ENCODE assay signal across 10 mouse cellular contexts in genomic region chr4:126067401-126068077, GRCm38 (mm10). TPM values are rescaled to one million over a fixed set of nuclear protein-coding genes. Genes with fewer than 3 reads are reported as not detected.
A peak's percentile ranks its signal among the peaks of the same experiment; 100 is the strongest.
DNase-seq lines count a peak whose midpoint lies in the region; ATAC-seq and TF ChIP-seq lines count a peak whose summit lies in the region.
"Had no signal": no experiment of that assay in that cellular context is flagged by ENCODE, and none has a peak within 500 bp of the region (broad histone marks: within the 10 kb centered on the region; RNA-seq: fewer than 3 reads in every experiment).

No protein-coding gene starts in this region.

- H3K4me3 ChIP-seq in hindbrain, postnatal 0 days (ENCODE audit: low read length): no peak overlapping the region
- H3K4me3 ChIP-seq in hindbrain, embryonic 13.5 days: no peak overlapping the region
- no peak overlapping the region for H3K4me3 ChIP-seq in embryonic facial prominence, embryonic 15.5 days (replicated peaks)
- H3K4me3 ChIP-seq: hindbrain, embryonic 12.5 days had no signal

- no peaks in the 10 kb centered on the region for H3K9me3 ChIP-seq in hindbrain, postnatal 0 days (ENCODE audit: low read length)
- no peaks in the 10 kb centered on the region for H3K9me3 ChIP-seq in hindbrain, embryonic 13.5 days
- H3K9me3 ChIP-seq in embryonic facial prominence, embryonic 15.5 days (replicated peaks): no peaks in the 10 kb centered on the region
- H3K9me3 ChIP-seq: hindbrain, embryonic 12.5 days had no signal

- no peak overlapping the region for H3K9ac ChIP-seq in hindbrain, postnatal 0 days (replicated peaks; ENCODE audit: low read length)
- H3K9ac ChIP-seq in hindbrain, embryonic 13.5 days: no peak overlapping the region
- no peak overlapping the region for H3K9ac ChIP-seq in embryonic facial prominence, embryonic 15.5 days
- H3K9ac ChIP-seq: hindbrain, embryonic 12.5 days had no signal

- H3K4me2 ChIP-seq in hindbrain, postnatal 0 days (ENCODE audit: low read depth, low read length): no peak overlapping the region
- H3K4me2 ChIP-seq in hindbrain, embryonic 13.5 days: no peak overlapping the region
- no peak overlapping the region for H3K4me2 ChIP-seq in embryonic facial prominence, embryonic 15.5 days (replicated peaks)
- H3K4me2 ChIP-seq: hindbrain, embryonic 12.5 days had no signal

- H3K27me3 ChIP-seq in hindbrain, postnatal 0 days (ENCODE audit: insufficient read depth, low read length): no peaks in the 10 kb centered on the region
- no peaks in the 10 kb centered on the region for H3K27me3 ChIP-seq in hindbrain, embryonic 13.5 days
- no peaks in the 10 kb centered on the region for H3K27me3 ChIP-seq in embryonic facial prominence, embryonic 15.5 days
- H3K27me3 ChIP-seq: hindbrain, embryonic 12.5 days had no signal

- H3K27ac ChIP-seq in hindbrain, postnatal 0 days: no peak overlapping the region
- H3K27ac ChIP-seq in hindbrain, embryonic 13.5 days: no peak overlapping the region
- no peak overlapping the region for H3K27ac ChIP-seq in embryonic facial prominence, embryonic 15.5 days (replicated peaks)
- H3K27ac ChIP-seq: hindbrain, embryonic 12.5 days had no signal

- WGBS in hindbrain, postnatal 0 days: 48% methylated on average over 15 of the region's 15 CpGs
- 85% methylated on average over 15 of the region's 15 CpGs for WGBS in hindbrain, embryonic 13.5 days
- 57% methylated on average over 15 of the region's 15 CpGs for WGBS in embryonic facial prominence, embryonic 15.5 days

- no peak for ATAC-seq in hindbrain, postnatal 0 days
- ATAC-seq in hindbrain, embryonic 13.5 days (ENCODE audit: low FRiP score): no peak
- ATAC-seq in embryonic facial prominence, embryonic 15.5 days (ENCODE audit: insufficient number of reproducible peaks, low FRiP score, low TSS enrichment, low read depth): 0 out of 2 replicates have a peak, but pooled peaks have one; percentile 29

- no peaks in the 10 kb centered on the region for H3K4me1 ChIP-seq in hindbrain, postnatal 0 days (ENCODE audit: insufficient read depth, low read length)
- no peaks in the 10 kb centered on the region for H3K4me1 ChIP-seq in hindbrain, embryonic 13.5 days (replicated peaks)
- no peaks in the 10 kb centered on the region for H3K4me1 ChIP-seq in embryonic facial prominence, embryonic 15.5 days
- H3K4me1 ChIP-seq: hindbrain, embryonic 12.5 days had no signal

- H3K36me3 ChIP-seq in hindbrain, postnatal 0 days (ENCODE audit: insufficient read depth, low read length): no peaks in the 10 kb centered on the region
- H3K36me3 ChIP-seq in hindbrain, embryonic 13.5 days: peaks cover 10% of the 10 kb centered on the region
- no peaks in the 10 kb centered on the region for H3K36me3 ChIP-seq in embryonic facial prominence, embryonic 15.5 days

- peak; percentile 51 for DNase-seq in cerebellum, adult 9-11 months
- DNase-seq in cerebellum, adult 11-12 months: no peak
- DNase-seq in hindbrain, postnatal 0 days (ENCODE audit: low spot score): peak; percentile 51
- peak; percentile 76 for DNase-seq in lung, postnatal 36 days
- DNase-seq in spleen, postnatal 10 days (ENCODE audit: low spot score in 2 of 2): no peak
- DNase-seq in embryo, embryonic 9.5 days (ENCODE audit: extremely low spot score): no peak
- DNase-seq: liver had no signal

- no peak for TF ChIP-seq CTCF in hindbrain, postnatal 0 days (IDR thresholded peaks at IDR 0.05; ENCODE audit: low read depth)

RNA-seq across cellular contexts. Expression of gene Oscp1, which starts 9.2 kb away (rescaled TPM):
- total RNA-seq in hindbrain, postnatal 0 days (2014; rRNA removed): 12.7 and 20.2 TPM in 2 replicates
- 43.4 and 46.6 TPM in 2 replicates for polyA plus RNA-seq in hindbrain, postnatal 0 days (2015; fragmentation: Nextera tagmentation; extraction: Ambion mirVana)
- polyA plus RNA-seq in hindbrain, embryonic 13.5 days (2015; fragmentation: Nextera tagmentation; extraction: Ambion mirVana): 33.1 and 35.1 TPM in 2 replicates
- polyA plus RNA-seq in embryonic facial prominence, embryonic 15.5 days (2015; fragmentation: Nextera tagmentation; extraction: Ambion mirVana): 23.3 and 32.0 TPM in 2 replicates

RNA-seq across cellular contexts. Expression of gene Mrps15, which starts 20.8 kb away (rescaled TPM):
- total RNA-seq in hindbrain, postnatal 0 days (2014; rRNA removed): 33.9 and 45.1 TPM in 2 replicates
- polyA plus RNA-seq in hindbrain, postnatal 0 days (2015; fragmentation: Nextera tagmentation; extraction: Ambion mirVana): 130 and 142 TPM in 2 replicates
- 131 and 136 TPM in 2 replicates for polyA plus RNA-seq in hindbrain, embryonic 13.5 days (2015; fragmentation: Nextera tagmentation; extraction: Ambion mirVana)
- 128 and 137 TPM in 2 replicates for polyA plus RNA-seq in embryonic facial prominence, embryonic 15.5 days (2015; fragmentation: Nextera tagmentation; extraction: Ambion mirVana)

RNA-seq across cellular contexts. Expression of gene Lsm10, which starts 28.9 kb away (rescaled TPM):
- 25.1 and 54.7 TPM in 2 replicates for total RNA-seq in hindbrain, postnatal 0 days (2014; rRNA removed)
- 42.8 and 42.9 TPM in 2 replicates for polyA plus RNA-seq in hindbrain, postnatal 0 days (2015; fragmentation: Nextera tagmentation; extraction: Ambion mirVana)
- polyA plus RNA-seq in hindbrain, embryonic 13.5 days (2015; fragmentation: Nextera tagmentation; extraction: Ambion mirVana): 47.5 and 47.9 TPM in 2 replicates
- 55.4 and 60.6 TPM in 2 replicates for polyA plus RNA-seq in embryonic facial prominence, embryonic 15.5 days (2015; fragmentation: Nextera tagmentation; extraction: Ambion mirVana)

RNA-seq across cellular contexts. Expression of gene Stk40, which starts 36.2 kb away (rescaled TPM):
- 19.9 and 23.3 TPM in 2 replicates for total RNA-seq in hindbrain, postnatal 0 days (2014; rRNA removed)
- polyA plus RNA-seq in hindbrain, postnatal 0 days (2015; fragmentation: Nextera tagmentation; extraction: Ambion mirVana): 17.6 and 19.7 TPM in 2 replicates
- 35.1 and 35.5 TPM in 2 replicates for polyA plus RNA-seq in hindbrain, embryonic 13.5 days (2015; fragmentation: Nextera tagmentation; extraction: Ambion mirVana)
- polyA plus RNA-seq in embryonic facial prominence, embryonic 15.5 days (2015; fragmentation: Nextera tagmentation; extraction: Ambion mirVana): 37.4 and 38.7 TPM in 2 replicates

RNA-seq across cellular contexts. Expression of gene Csf3r, which starts 43.2 kb away (rescaled TPM):
- 0.93 and 1.7 TPM in 2 replicates for total RNA-seq in hindbrain, postnatal 0 days (2014; rRNA removed)
- 0.91 and 0.95 TPM in 2 replicates for polyA plus RNA-seq in hindbrain, postnatal 0 days (2015; fragmentation: Nextera tagmentation; extraction: Ambion mirVana)
- 0.48 and 0.74 TPM in 2 replicates for polyA plus RNA-seq in hindbrain, embryonic 13.5 days (2015; fragmentation: Nextera tagmentation; extraction: Ambion mirVana)
- 0.66 and 1.0 TPM in 2 replicates for polyA plus RNA-seq in embryonic facial prominence, embryonic 15.5 days (2015; fragmentation: Nextera tagmentation; extraction: Ambion mirVana)

Comparison
In these comparisons a context has a peak if more than half of its experiments do, and no peak if none do; other contexts are left out.
1. DNase-seq: peak in cerebellum, adult 9-11 months (single experiment), hindbrain, postnatal 0 days (single experiment) and lung, postnatal 36 days (single experiment); none in cerebellum, adult 11-12 months (single experiment), spleen, postnatal 10 days (0 of 2) and embryo, embryonic 9.5 days (single experiment).